Comparison of ENCODE assay signal across 20 mouse cellular contexts in genomic region chr19:42115783-42116335, GRCm38 (mm10).
"Had no signal": no experiment of that assay in that cellular context is flagged by ENCODE, and none has a peak within 500 bp of the region (broad histone marks: within the 10 kb centered on the region; RNA-seq: fewer than 3 reads in every experiment).

No protein-coding gene starts in this region.

- H3K27me3 ChIP-seq: intestine, embryonic 15.5 days; liver, embryonic 13.5 days; midbrain, embryonic 13.5 days; neural tube, embryonic 12.5 days; neural tube, embryonic 15.5 days had no signal

- ATAC-seq: hindbrain, embryonic 16.5 days; intestine, embryonic 15.5 days; midbrain, embryonic 13.5 days had no signal

- H3K4me2 ChIP-seq: intestine, embryonic 15.5 days; liver, embryonic 13.5 days; midbrain, embryonic 13.5 days; neural tube, embryonic 12.5 days; neural tube, embryonic 15.5 days had no signal

- H3K9me3 ChIP-seq: intestine, embryonic 15.5 days; liver, embryonic 13.5 days; midbrain, embryonic 10.5 days; midbrain, embryonic 13.5 days; neural tube, embryonic 12.5 days; neural tube, embryonic 15.5 days had no signal

- H3K27ac ChIP-seq: intestine, embryonic 15.5 days; layer of hippocampus, adult 2 months; left cerebral cortex, adult 2 months; liver, embryonic 13.5 days; macrophage; midbrain, embryonic 10.5 days; midbrain, embryonic 13.5 days; neural tube, embryonic 12.5 days; neural tube, embryonic 15.5 days had no signal

- H3K4me1 ChIP-seq: intestine, embryonic 15.5 days; midbrain, embryonic 10.5 days; midbrain, embryonic 13.5 days; neural tube, embryonic 12.5 days; neural tube, embryonic 15.5 days had no signal

- H3K4me3 ChIP-seq: intestine, embryonic 15.5 days; layer of hippocampus, adult 2 months; left cerebral cortex, adult 2 months; liver, embryonic 13.5 days; midbrain, embryonic 10.5 days; midbrain, embryonic 13.5 days; neural tube, embryonic 12.5 days; neural tube, embryonic 15.5 days had no signal

- DNase-seq: kidney, adult 11 months; kidney, adult 9 months; kidney, postnatal 14 days; layer of hippocampus, adult 9-11 months; layer of hippocampus, postnatal 36 days; liver, embryonic 13.5 days; right cerebral cortex, adult 18-20 months; right cerebral cortex, postnatal 14 days; right cerebral cortex, postnatal 4 days; thymus, adult 18-20 months; thymus, postnatal 36 days had no signal

- H3K9ac ChIP-seq: intestine, embryonic 15.5 days; liver, embryonic 13.5 days; midbrain, embryonic 13.5 days; neural tube, embryonic 12.5 days; neural tube, embryonic 15.5 days had no signal
